Mouse (Mus musculus) midbrain, embryonic 16.5 days (tissue): ENCODE measurements around the gene Ccdc24. TPM values are rescaled to one million over a fixed set of nuclear protein-coding genes. Genes with fewer than 3 reads are reported as not detected.
A peak's percentile ranks its signal among the peaks of the same experiment; 100 is the strongest.

Experiments
- ATAC-seq: fragments of 200-750 bp; cut with Nextera tagmentation; 2 replicates; pipeline ENCODE4 v1.8.0; 2017; ENCODE audit warnings: moderate TSS enrichment
- H3K27ac ChIP-seq: fragments of 300-500 bp; sonication (generic); 2 replicates; pipeline ENCODE4 v1.5.1; 2014; ENCODE audit warnings: mild to moderate bottlenecking, low read length, mixed read lengths
- H3K27me3 ChIP-seq: fragments of 300-500 bp; sonication (generic); 2 replicates; pipeline ENCODE4 v1.6.1; 2014; ENCODE audit warnings: low read depth, low read length, mixed read lengths; ENCODE audit not compliant: control insufficient read depth, insufficient read depth
- H3K36me3 ChIP-seq: fragments of 300-500 bp; sonication (generic); 2 replicates; pipeline ENCODE4 v1.6.1; 2014; ENCODE audit warnings: mild to moderate bottlenecking, low read length, moderate library complexity, mixed read lengths; ENCODE audit not compliant: control insufficient read depth, insufficient read depth
- H3K4me1 ChIP-seq: fragments of 300-500 bp; sonication (generic); 2 replicates; pipeline ENCODE4 v1.6.1; 2014; ENCODE audit warnings: mild to moderate bottlenecking, low read length, mixed read lengths; ENCODE audit not compliant: control insufficient read depth, insufficient read depth
- H3K4me2 ChIP-seq: fragments of 300-500 bp; sonication (generic); 2 replicates; pipeline ENCODE4 v1.6.1; 2014; ENCODE audit warnings: mild to moderate bottlenecking, low read length, mixed read lengths
- H3K4me3 ChIP-seq: fragments of 300-500 bp; sonication (generic); 2 replicates; pipeline ENCODE4 v1.5.1; 2014; ENCODE audit warnings: low read depth, mild to moderate bottlenecking, low read length, moderate library complexity, mixed read lengths
- H3K9ac ChIP-seq: fragments of 300-500 bp; sonication (generic); 2 replicates; pipeline ENCODE4 v1.6.1; 2014; ENCODE audit warnings: low read depth, low read length, mixed read lengths
- H3K9me3 ChIP-seq: fragments of 300-500 bp; sonication (generic); replicated peaks from 2 replicates; pipeline ENCODE4 v1.6.1; 2014; ENCODE audit warnings: mild to moderate bottlenecking, low read length, mixed read lengths; ENCODE audit not compliant: control insufficient read depth, poor library complexity, severe bottlenecking
- WGBS: fragments of 180-500 bp; shearing (Covaris S2); extraction: QIAGEN DNeasy Blood & Tissue Kit; methylation state at CpG from one replicate; pipeline ENCODE4 v1.1.7; 2014; 5-methylcytosine and 5-hydroxymethylcytosine counted together
- polyA plus RNA-seq: library from polyadenylated mRNA; unstranded; fragments of >200 nt; fragmentation: Nextera tagmentation; extraction: Ambion mirVana; gene quantifications from 2 replicates; pipeline ENCODE4 v1.2.1, GENCODE M21; 2015

Gene Ccdc24
- polyA plus RNA-seq, 1 experiment from 2014 or later: 2.4 TPM

DNA sequence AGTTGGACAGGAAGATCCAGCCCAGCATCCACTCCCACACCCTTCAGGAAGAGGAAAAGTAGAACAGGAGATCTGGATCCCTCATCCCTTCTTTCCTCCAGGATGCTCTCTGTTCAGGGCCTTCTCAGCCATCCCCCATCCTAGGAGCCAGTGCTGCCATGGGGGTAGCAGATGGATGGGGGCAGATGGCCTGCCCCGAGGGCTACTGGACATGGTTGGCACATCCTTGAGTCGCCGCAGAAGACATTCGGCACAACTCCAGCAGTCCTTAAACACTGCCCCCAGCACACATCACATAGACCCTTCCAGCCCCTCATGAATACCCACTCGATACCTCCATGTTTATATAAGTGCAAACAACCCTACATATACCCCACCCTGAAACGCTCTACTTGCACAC is 23.7 kb upstream of the Ccdc24 start:
- no peak overlapping the region for H3K4me2 ChIP-seq
- 98% methylated on average over 6 of the region's 6 CpGs for WGBS
- H3K27me3 ChIP-seq: no peaks in the 10 kb centered on the region
- H3K4me3 ChIP-seq: no peak overlapping the region
- H3K36me3 ChIP-seq: peaks cover 32% of the 10 kb centered on the region
- no peak overlapping the region for H3K9ac ChIP-seq
- no peak overlapping the region for H3K27ac ChIP-seq
- ATAC-seq: no peak
- H3K4me1 ChIP-seq: peaks cover 4% of the 10 kb centered on the region
- H3K9me3 ChIP-seq: no peaks in the 10 kb centered on the region

DNA sequence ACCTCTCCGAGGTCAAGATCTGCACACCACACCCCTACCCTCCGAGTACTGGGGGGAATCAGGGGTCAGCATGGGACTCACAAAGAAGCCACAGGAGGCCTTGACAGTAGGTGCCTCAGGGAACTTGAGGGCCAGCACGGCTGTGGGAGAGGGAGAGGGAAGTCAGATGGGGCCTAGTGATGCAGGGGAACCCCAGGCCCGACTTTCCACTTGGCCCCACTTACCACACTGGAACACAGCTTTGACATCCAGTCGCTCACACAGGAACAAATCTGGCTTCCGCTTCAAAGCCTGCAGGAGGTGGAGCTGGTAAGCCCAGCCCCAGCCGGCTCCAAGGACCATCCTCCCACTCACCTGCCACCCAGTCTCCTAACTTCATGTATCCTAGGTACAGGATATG is 23.0 kb upstream of the Ccdc24 start:
- WGBS: 87% methylated on average over 7 of the region's 7 CpGs
- ATAC-seq: no peak
- Histone ChIP-seq H3K36me3 (peaks cover 27% of the 10 kb centered on the region), H3K9me3 (no peaks in the 10 kb centered on the region), H3K27ac (no peak overlapping the region), H3K4me3 (no peak overlapping the region), H3K4me1 (peaks cover 7% of the 10 kb centered on the region), H3K27me3 (no peaks in the 10 kb centered on the region), H3K9ac (no peak overlapping the region), H3K4me2 (no peak overlapping the region)

GRCm38 (mm10) chr4:117894601-117895000 is 22.2 kb upstream of the Ccdc24 start:
- no peaks in the 10 kb centered on the region for H3K27me3 ChIP-seq
- WGBS: 94% methylated on average over 8 of the region's 8 CpGs
- peaks cover 7% of the 10 kb centered on the region for H3K4me1 ChIP-seq
- H3K9ac ChIP-seq: no peak overlapping the region
- H3K4me3 ChIP-seq: no peak overlapping the region
- H3K36me3 ChIP-seq: peaks cover 23% of the 10 kb centered on the region
- H3K4me2 ChIP-seq: no peak overlapping the region
- no peak for ATAC-seq
- H3K9me3 ChIP-seq: no peaks in the 10 kb centered on the region
- H3K27ac ChIP-seq: no peak overlapping the region

- H3K36me3 ChIP-seq: peaks cover 14% of the 10 kb centered on the region
- ATAC-seq: no peak
- H3K9me3 ChIP-seq: no peaks in the 10 kb centered on the region
- H3K4me1 ChIP-seq: peaks cover 7% of the 10 kb centered on the region
- no peak overlapping the region for H3K27ac ChIP-seq
- no peak overlapping the region for H3K4me2 ChIP-seq
- no peaks in the 10 kb centered on the region for H3K27me3 ChIP-seq
- WGBS: 26% methylated on average over 9 of the region's 9 CpGs
- H3K4me3 ChIP-seq: no peak overlapping the region
- H3K9ac ChIP-seq: no peak overlapping the region
Measured at GRCm38 (mm10) chr4:117893376-117893775, 21.0 kb upstream of the Ccdc24 start.

- peak; percentile 85 for ATAC-seq
Measured at GRCm38 (mm10) chr4:117891738-117892161, 19.4 kb upstream of the Ccdc24 start, which contains the start of gene Dph2. TSS of gene Dph2 (minus strand) at chr4:117892032.

DNA sequence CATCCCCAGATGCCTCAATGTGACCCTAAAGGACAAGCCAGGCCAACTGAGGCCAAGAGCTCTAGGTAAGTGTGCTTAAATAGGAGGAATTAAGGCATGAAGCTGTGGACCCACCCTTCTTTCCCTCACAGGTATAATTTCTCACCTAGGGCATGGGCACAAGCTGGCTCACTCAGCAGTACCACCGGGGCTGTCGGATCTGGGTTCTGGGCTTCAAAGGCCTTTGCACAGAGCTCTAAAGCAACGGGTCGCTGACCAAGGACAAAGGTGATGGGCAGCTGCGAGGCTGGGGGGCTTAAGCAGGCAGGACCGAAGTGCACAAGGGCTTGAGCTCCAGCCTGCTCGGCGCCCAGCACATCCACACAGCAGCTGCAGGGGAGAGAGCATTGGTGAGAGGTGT is 18.4 kb upstream of the Ccdc24 start:
- H3K27me3 ChIP-seq: no peaks in the 10 kb centered on the region
- WGBS: 47% methylated on average over 8 of the region's 8 CpGs
- peaks cover 4% of the 10 kb centered on the region; the same call in 1 of the 2 replicates for H3K36me3 ChIP-seq
- H3K4me2 ChIP-seq: peak overlapping the region; percentile 92; the same call in 1 of the 2 replicates
- H3K9me3 ChIP-seq: no peaks in the 10 kb centered on the region
- no peak overlapping the region; the same call in 1 of the 2 replicates for H3K9ac ChIP-seq
- H3K4me3 ChIP-seq: no peak overlapping the region
- peaks cover 20% of the 10 kb centered on the region for H3K4me1 ChIP-seq
- no peak for ATAC-seq
- H3K27ac ChIP-seq: no peak overlapping the region

More at GRCm38 (mm10) chr4:117891738-117892161, 19.4 kb upstream of the Ccdc24 start, which contains the start of gene Dph2:
- H3K27me3 ChIP-seq: no peaks in the 10 kb centered on the region
- H3K4me3 ChIP-seq: peak within 1 kb of the TSS; percentile 69
- H3K36me3 ChIP-seq: peaks cover 6% of the 10 kb centered on the region; the same call in 1 of the 2 replicates
- H3K4me1 ChIP-seq: peaks cover 12% of the 10 kb centered on the region
- no peak within 1 kb of the TSS for H3K27ac ChIP-seq
- H3K9ac ChIP-seq: peak within 1 kb of the TSS; percentile 62
- no peaks in the 10 kb centered on the region for H3K9me3 ChIP-seq
- under 1% methylated on average over 21 of the region's 21 CpGs for WGBS
- peak within 1 kb of the TSS; percentile 92 for H3K4me2 ChIP-seq

DNA sequence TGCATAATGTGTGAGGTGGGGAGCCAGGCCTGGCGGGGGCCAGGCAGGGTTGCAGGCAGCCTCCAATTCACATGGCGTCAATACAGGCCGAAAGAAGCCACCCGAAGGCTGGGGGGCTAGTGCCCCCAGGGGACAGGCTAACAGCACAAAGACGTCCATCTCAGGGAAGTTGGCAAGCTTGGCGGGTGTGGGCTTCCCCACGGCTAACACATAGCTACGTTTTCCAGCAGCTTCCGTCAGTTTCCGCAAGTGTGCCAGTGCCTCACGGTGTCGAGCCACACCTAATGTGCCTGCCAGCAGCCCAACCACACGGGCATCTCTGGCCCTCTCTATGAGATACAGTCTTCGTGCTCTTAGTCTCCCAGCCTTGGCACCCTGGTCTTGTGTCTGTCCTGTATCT is 17.7 kb upstream of the Ccdc24 start:
- Histone ChIP-seq H3K4me2 (no peak overlapping the region), H3K9ac (no peak overlapping the region), H3K27me3 (no peaks in the 10 kb centered on the region), H3K9me3 (no peaks in the 10 kb centered on the region), H3K4me1 (peaks cover 22% of the 10 kb centered on the region), H3K4me3 (no peak overlapping the region), H3K27ac (no peak overlapping the region), H3K36me3 (peaks cover 7% of the 10 kb centered on the region)
- 93% methylated on average over 14 of the region's 14 CpGs for WGBS
- no peak for ATAC-seq

DNA sequence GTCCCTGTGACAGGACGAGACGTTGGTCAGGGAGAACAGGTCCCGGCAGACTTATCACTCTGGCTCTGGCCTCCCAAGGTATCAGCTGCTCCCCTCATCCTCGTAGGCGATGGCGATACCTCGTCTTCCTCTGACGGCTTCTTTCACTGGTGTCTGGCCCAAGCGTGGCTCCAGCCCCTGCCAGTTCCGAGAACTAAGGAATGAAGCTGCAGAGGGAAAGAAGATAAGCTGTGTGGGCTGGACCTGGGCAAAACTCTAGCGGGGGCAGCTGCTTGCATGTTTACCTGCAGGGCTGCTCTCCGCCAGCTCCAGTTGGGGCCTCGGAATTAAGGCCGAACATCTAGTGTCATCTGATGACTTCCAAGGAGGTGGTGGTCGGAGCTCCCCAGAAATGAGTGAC is 17.1 kb upstream of the Ccdc24 start:
- WGBS: 92% methylated on average over 15 of the region's 15 CpGs

GRCm38 (mm10) chr4:117887920-117888319 is 15.6 kb upstream of the Ccdc24 start:
- Histone ChIP-seq H3K9ac (peak overlapping the region; percentile 92; the same call in 1 of the 2 replicates), H3K27ac (no peak overlapping the region), H3K36me3 (peaks cover 6% of the 10 kb centered on the region), H3K4me1 (peaks cover 37% of the 10 kb centered on the region), H3K27me3 (no peaks in the 10 kb centered on the region), H3K4me2 (peak overlapping the region; percentile 72), H3K9me3 (no peaks in the 10 kb centered on the region), H3K4me3 (no peak overlapping the region)
- 70% methylated on average over 2 of the region's 2 CpGs for WGBS
- ATAC-seq: no peak

More for the DNA sequence above, 17.1 kb upstream of the Ccdc24 start:
- H3K9ac ChIP-seq: no peak overlapping the region
- H3K27me3 ChIP-seq: no peaks in the 10 kb centered on the region
- peaks cover 25% of the 10 kb centered on the region for H3K4me1 ChIP-seq
- no peak overlapping the region for H3K27ac ChIP-seq
- no peak for ATAC-seq
- H3K36me3 ChIP-seq: peaks cover 6% of the 10 kb centered on the region
- H3K9me3 ChIP-seq: no peaks in the 10 kb centered on the region
- H3K4me3 ChIP-seq: no peak overlapping the region
- no peak overlapping the region for H3K4me2 ChIP-seq
